Mouse (Mus musculus) intestine, embryonic 14.5 days (tissue): ENCODE data around the gene Slc12a7. TPM values are rescaled to one million over a fixed set of nuclear protein-coding genes. Genes with fewer than 3 reads are reported as not detected.

Experiments used
- ATAC-seq: fragments of 200-750 bp; cut with Nextera tagmentation; replicated peaks from 2 replicates; pipeline ENCODE4 v1.8.0; 2017; ENCODE audit warnings: low read depth, moderate number of reproducible peaks, moderate TSS enrichment, moderate library complexity; ENCODE audit not compliant: low FRiP score, low TSS enrichment
- DNase-seq: peaks from one replicate; pipeline ENCODE4 v3.0.0-alpha.2; 2018; ENCODE audit warnings: low spot score
- H3K27ac ChIP-seq: fragments of 300-500 bp; sonication (generic); 2 replicates; pipeline ENCODE4 v1.5.1; 2014; ENCODE audit warnings: low read depth, mild to moderate bottlenecking, control low read depth
- H3K27me3 ChIP-seq: fragments of 300-500 bp; sonication (generic); replicated peaks from 2 replicates; pipeline ENCODE4 v1.6.1; 2014; ENCODE audit warnings: low read length, control low read depth; ENCODE audit not compliant: control insufficient read depth, insufficient read depth
- H3K36me3 ChIP-seq: fragments of 300-500 bp; sonication (generic); 2 replicates; pipeline ENCODE4 v1.6.1; 2014; ENCODE audit warnings: low read length, control low read depth; ENCODE audit not compliant: control insufficient read depth, insufficient read depth
- H3K4me1 ChIP-seq: fragments of 300-500 bp; sonication (generic); replicated peaks from 2 replicates; pipeline ENCODE4 v1.6.1; 2014; ENCODE audit warnings: low read length, control low read depth, mixed read lengths; ENCODE audit not compliant: control insufficient read depth, insufficient read depth
- H3K4me2 ChIP-seq: fragments of 300-500 bp; sonication (generic); 2 replicates; pipeline ENCODE4 v1.6.1; 2014; ENCODE audit warnings: low read length
- H3K4me3 ChIP-seq: fragments of 300-500 bp; sonication (generic); 2 replicates; pipeline ENCODE4 v1.5.1; 2014; ENCODE audit warnings: low read depth, low read length, control low read depth, mixed read lengths
- H3K9ac ChIP-seq: fragments of 300-500 bp; sonication (generic); 2 replicates; pipeline ENCODE4 v1.6.1; 2014; ENCODE audit warnings: mild to moderate bottlenecking, low read length
- H3K9me3 ChIP-seq: fragments of 300-500 bp; sonication (generic); 2 replicates; pipeline ENCODE4 v1.6.1; 2016; ENCODE audit warnings: low read length, control low read depth; ENCODE audit not compliant: control insufficient read depth
- WGBS: fragments of 180-500 bp; shearing (Covaris S2); extraction: QIAGEN DNeasy Blood & Tissue Kit; methylation state at CpG from one replicate; pipeline ENCODE4 v1.1.7; 2014; 5-methylcytosine and 5-hydroxymethylcytosine counted together
- polyA plus RNA-seq: library from polyadenylated mRNA; unstranded; fragments of >200 nt; fragmentation: Nextera tagmentation; extraction: Ambion mirVana; gene quantifications from 2 replicates; pipeline ENCODE4 v1.2.1, GENCODE M21; 2014

Slc12a7 gene
- polyA plus RNA-seq, 1 experiment from 2014 or later = 32.8 TPM

DNA sequence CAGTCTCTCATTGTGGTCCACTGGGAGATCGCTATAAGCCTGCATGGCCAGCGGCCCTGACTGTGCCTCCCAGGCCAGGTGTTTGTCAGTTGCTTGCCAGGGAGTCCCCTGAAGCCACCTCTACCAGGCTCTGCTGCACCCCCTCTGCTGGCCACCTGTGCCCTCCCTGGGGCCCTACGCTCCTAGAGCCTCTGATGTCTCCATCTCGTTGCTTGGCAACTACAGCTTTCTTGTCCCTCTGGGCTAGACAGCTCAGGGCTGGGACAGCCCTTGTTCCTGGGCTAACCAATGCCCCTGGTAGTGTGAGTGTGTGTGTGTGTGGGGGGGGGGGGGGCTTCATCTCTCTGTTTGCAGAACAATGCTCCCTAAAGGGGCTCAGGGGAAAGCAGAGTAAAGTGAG lies 10.1 kb downstream of the Slc12a7 start:
- Histone ChIP-seq H3K9ac (no peak overlapping the region), H3K9me3 (no peaks in the 10 kb centered on the region), H3K4me1 (no peaks in the 10 kb centered on the region), H3K27me3 (no peaks in the 10 kb centered on the region), H3K36me3 (no peaks in the 10 kb centered on the region), H3K27ac (no peak overlapping the region), H3K4me2 (no peak overlapping the region), H3K4me3 (no peak overlapping the region)
- ATAC-seq (no peak), DNase-seq (no peak)
- 63% methylated on average over 4 of the region's 4 CpGs for WGBS

DNA sequence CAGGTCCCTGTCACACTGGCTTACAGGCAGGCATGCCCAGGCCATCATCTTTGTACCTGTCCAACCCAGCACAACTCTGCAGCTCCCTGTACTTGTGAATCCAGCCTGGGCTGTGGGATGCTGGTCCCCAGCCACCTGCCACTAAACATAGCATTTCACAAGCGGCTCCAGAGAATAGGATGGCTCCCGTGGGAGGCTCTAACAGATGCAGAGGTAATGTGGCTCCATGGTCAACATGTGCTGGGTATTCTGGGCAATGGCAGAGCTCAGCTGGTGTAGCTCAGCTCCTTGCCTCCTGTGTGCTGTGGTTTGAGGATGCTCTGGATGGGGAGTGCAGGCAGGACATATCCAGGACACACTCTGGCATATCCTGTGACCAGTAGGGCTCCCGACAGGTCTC lies 10.8 kb downstream of the Slc12a7 start:
- Histone ChIP-seq H3K4me3 (no peak overlapping the region), H3K36me3 (no peaks in the 10 kb centered on the region), H3K27ac (no peak overlapping the region), H3K27me3 (no peaks in the 10 kb centered on the region), H3K9ac (no peak overlapping the region), H3K4me1 (no peaks in the 10 kb centered on the region), H3K4me2 (no peak overlapping the region), H3K9me3 (no peaks in the 10 kb centered on the region)
- ATAC-seq = no peak
- 67% methylated on average over 3 of the region's 3 CpGs for WGBS
- DNase-seq = no peak

DNA sequence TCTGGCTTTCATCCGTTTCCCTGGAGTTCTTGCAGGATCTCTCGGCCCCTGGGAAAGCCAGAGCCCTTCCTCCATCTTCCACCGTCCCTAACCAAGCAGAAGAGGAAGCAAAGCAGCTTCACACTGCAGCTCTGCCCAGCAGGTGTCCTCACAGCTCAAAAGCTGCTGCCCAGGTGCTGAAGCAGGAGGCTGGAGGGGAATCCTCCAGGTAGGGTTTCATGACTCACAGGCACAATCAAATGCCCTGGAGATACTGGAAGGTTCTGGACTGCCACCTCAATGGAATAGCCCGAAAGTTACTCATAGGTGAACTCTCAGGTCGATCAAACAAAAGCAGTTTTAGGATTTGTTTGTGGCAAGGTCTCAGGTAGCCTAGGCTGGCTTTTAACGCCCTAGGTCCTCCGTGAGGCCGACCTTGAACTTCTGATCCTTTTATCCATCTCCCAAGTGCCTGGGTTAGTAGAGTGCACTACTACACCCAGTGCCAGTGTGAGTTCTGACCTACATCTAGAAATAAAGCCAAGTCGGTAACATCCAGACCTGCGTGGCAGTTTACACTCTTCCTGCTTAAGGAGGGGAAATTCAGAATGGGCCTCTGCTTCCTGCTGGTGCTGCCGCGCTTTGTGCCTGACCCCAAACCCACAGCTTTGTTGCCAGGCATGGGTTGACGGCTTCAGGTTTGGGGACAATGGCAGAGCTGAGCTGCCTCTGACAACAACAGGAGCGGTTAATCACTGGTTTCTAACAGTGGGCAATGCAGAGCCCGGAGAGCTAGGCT lies 16.0 kb downstream of the Slc12a7 start:
- WGBS = 43% methylated on average over 15 of the region's 15 CpGs
- Histone ChIP-seq H3K4me2 (no peak overlapping the region), H3K9ac (no peak overlapping the region), H3K36me3 (no peaks in the 10 kb centered on the region), H3K27ac (0 out of 2 replicates have a peak overlapping the region, but pooled peaks have one; percentile 14), H3K27me3 (no peaks in the 10 kb centered on the region), H3K4me3 (no peak overlapping the region), H3K9me3 (no peaks in the 10 kb centered on the region), H3K4me1 (peaks cover 3% of the 10 kb centered on the region; the same call in 1 of the 2 replicates)
- ATAC-seq (peak; percentile 57; the same call in 1 of the 2 replicates), DNase-seq (no peak)

DNA sequence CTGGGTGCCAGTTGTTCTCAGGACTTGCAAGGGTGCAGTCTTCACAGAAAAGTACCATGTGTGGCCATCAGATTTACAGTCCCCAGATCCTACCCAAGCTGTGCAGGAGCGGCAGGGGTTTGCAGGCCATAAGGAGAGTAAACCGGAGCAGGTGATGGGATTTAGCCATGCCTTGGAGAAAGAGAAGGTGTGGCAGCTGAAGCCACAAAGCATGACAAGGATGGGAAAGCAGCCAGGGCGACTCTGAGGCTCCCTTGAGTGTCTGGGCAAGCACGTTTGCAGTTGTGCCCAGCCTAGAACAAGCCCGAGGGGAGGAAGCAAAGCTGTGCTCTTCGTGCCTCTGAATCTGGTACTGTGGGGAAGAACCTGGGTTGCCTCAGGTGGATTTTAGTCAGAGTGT lies 17.5 kb downstream of the Slc12a7 start:
- WGBS = 79% methylated on average over 6 of the region's 6 CpGs
- Histone ChIP-seq H3K9me3 (no peaks in the 10 kb centered on the region), H3K36me3 (no peaks in the 10 kb centered on the region), H3K9ac (no peak overlapping the region), H3K4me3 (no peak overlapping the region), H3K4me2 (no peak overlapping the region), H3K27me3 (no peaks in the 10 kb centered on the region), H3K4me1 (peaks cover 3% of the 10 kb centered on the region; the same call in 1 of the 2 replicates), H3K27ac (no peak overlapping the region)
- ATAC-seq (no peak), DNase-seq (no peak)

DNA sequence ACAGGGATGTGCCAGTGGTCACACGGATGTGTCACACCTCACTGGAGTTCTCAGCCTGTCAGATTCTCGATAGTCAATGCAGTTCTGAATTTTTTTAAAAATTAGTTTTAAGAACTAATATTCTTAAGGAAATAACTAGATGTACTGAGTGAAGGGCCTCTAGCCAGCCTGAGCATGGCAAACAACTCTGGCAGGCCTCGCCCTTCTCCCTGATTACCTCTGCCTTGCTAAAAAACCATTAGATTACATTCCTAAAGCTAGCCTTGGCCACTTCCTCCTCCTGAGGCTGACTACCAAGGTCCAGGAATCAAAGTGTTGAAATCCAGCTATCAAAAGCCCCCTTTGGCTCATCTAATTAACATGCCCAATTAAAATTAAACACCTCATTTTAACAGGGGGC lies 18.4 kb downstream of the Slc12a7 start:
- Histone ChIP-seq H3K9ac (no peak overlapping the region), H3K4me1 (peaks cover 3% of the 10 kb centered on the region; the same call in 1 of the 2 replicates), H3K27me3 (no peaks in the 10 kb centered on the region), H3K36me3 (no peaks in the 10 kb centered on the region), H3K27ac (no peak overlapping the region), H3K4me2 (no peak overlapping the region), H3K4me3 (no peak overlapping the region), H3K9me3 (no peaks in the 10 kb centered on the region)
- DNase-seq = no peak
- no peak for ATAC-seq
- 90% methylated on average over 3 of the region's 3 CpGs for WGBS

DNA sequence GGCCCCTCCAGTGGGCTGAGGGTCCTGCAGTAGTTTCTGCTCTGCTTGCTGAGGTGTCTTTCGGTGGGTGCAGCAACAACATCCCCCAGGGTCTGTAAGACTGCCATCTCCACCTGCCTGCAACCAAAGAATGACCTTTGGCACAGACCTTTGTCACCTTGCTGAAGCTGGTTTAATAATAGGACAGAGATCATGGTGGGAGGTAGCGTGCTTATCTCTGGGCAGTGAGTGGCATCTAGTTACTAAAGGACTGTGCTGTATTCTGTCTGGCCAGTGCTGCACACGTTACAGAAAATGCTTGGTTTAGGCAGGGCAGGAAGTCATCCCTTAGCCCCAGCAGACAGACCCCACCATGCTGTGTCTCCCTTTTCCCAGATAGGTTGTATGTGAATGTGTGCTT lies 22.9 kb downstream of the Slc12a7 start:
- ATAC-seq (no peak), DNase-seq (no peak)
- Histone ChIP-seq H3K27ac (no peak overlapping the region), H3K36me3 (no peaks in the 10 kb centered on the region), H3K4me1 (no peaks in the 10 kb centered on the region), H3K27me3 (no peaks in the 10 kb centered on the region), H3K4me2 (no peak overlapping the region), H3K9ac (no peak overlapping the region), H3K9me3 (no peaks in the 10 kb centered on the region), H3K4me3 (no peak overlapping the region)
- 52% methylated on average over 3 of the region's 3 CpGs for WGBS

DNA sequence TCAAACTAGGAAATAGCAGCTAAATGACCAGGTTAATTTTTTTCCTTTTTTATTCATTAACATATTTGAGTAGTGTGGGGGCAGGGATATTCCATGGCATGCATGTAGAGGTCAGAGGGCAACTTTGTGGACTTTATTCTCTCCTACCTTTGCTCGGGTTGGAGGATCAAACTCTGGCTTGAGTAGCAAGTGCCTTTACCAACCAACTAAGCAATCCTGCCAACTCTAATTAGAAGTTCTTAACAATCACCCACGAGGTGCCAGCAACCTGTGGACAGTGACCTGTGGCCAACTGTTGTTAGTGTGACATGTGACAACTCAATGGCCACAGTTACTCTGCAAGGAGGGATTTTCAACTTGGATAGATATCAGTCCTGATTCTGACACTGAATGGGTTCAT lies 24.0 kb downstream of the Slc12a7 start:
- DNase-seq (no peak), ATAC-seq (no peak)
- H3K9me3 ChIP-seq = no peaks in the 10 kb centered on the region
- no peak overlapping the region for H3K27ac ChIP-seq
- 76% methylated on average over 2 of the region's 2 CpGs for WGBS
- no peak overlapping the region for H3K4me3 ChIP-seq
- H3K4me1 ChIP-seq = no peaks in the 10 kb centered on the region
- no peak overlapping the region for H3K4me2 ChIP-seq
- no peak overlapping the region for H3K9ac ChIP-seq
- no peaks in the 10 kb centered on the region for H3K36me3 ChIP-seq
- no peaks in the 10 kb centered on the region for H3K27me3 ChIP-seq

DNA sequence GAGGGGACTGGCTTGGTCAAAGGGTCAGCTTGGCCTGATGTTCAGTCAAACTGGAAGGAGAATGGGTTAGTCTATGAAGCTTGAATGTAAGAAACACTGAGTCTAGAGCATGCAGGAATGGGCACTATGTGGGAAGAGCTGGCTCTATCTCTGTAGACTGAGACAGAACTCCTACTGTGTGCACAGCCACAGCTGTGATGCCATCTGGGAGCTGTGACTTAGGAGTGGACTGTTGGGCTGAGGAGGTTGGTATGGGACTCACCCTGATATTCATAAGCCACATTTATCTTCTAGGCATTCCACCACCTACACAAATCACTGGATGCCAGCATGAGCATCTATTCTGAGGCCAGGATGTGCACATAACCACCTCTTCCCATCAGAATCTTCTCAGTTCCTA lies 24.5 kb downstream of the Slc12a7 start:
- Histone ChIP-seq H3K9ac (no peak overlapping the region), H3K4me1 (no peaks in the 10 kb centered on the region), H3K4me2 (no peak overlapping the region), H3K27ac (no peak overlapping the region), H3K9me3 (no peaks in the 10 kb centered on the region), H3K4me3 (no peak overlapping the region), H3K36me3 (no peaks in the 10 kb centered on the region), H3K27me3 (no peaks in the 10 kb centered on the region)
- ATAC-seq = no peak
- no peak for DNase-seq

DNA sequence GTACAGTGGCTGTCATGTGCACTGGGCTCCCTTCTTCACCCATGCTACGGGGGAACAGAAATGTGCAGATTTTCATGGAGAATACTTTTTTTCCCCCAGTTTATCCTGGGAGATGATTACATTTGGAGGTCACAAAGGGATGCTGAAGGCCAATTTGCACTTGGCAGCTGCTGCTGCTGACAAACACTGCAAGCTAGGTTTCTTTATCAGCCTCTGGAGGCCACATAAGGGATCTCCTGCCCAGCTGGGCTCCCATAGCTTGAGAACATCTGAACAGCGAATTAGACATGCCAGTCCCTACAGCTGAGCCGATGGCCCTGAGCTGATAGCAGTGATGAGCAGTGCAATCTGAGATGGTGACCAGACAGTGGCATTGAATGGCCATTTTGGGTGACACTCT lies 26.7 kb downstream of the Slc12a7 start:
- ATAC-seq (no peak), DNase-seq (no peak)
- Histone ChIP-seq H3K4me3 (no peak overlapping the region), H3K9me3 (no peaks in the 10 kb centered on the region), H3K27ac (no peak overlapping the region), H3K36me3 (no peaks in the 10 kb centered on the region), H3K27me3 (no peaks in the 10 kb centered on the region), H3K9ac (no peak overlapping the region), H3K4me2 (no peak overlapping the region), H3K4me1 (no peaks in the 10 kb centered on the region)
- 83% methylated on average over 3 of the region's 3 CpGs for WGBS
